Mouse (Mus musculus): ENCODE results near the gene Rab39. TPM values are rescaled to one million over a fixed set of nuclear protein-coding genes. Genes with fewer than 3 reads are reported as not detected.

Rab39 gene
- polyA plus RNA-seq, 1 experiment = 1.8 TPM

GRCm38 (mm10) chr9:53673571-53673970, 32.5 kb downstream of the Rab39 start:
- Histone ChIP-seq H3K36me3 (ENCODE audit: control insufficient read depth, insufficient read depth, low read length) (no peaks in the 10 kb centered on the region), H3K27ac (ENCODE audit: insufficient read depth, low read length) (no peak overlapping the region), H3K4me1 (ENCODE audit: control insufficient read depth, insufficient read depth, insufficient read length) (no peaks in the 10 kb centered on the region), H3K27me3 (ENCODE audit: control insufficient read depth, insufficient read depth, low read length) (no peaks in the 10 kb centered on the region), H3K4me3 (ENCODE audit: extremely low read depth, insufficient read depth, insufficient read length) (no peak overlapping the region)
- peak; percentile 72 to 80 for DNase-seq (ENCODE audit: low read depth in 1 of 2, low spot score in 2 of 2)
- WGBS = 24% methylated on average over 3 of the region's 3 CpGs
- TF ChIP-seq POLR2A (IDR thresholded peaks at IDR 0.05; ENCODE audit: low read depth, low read length) (no peak), CTCF (IDR thresholded peaks at IDR 0.05; ENCODE audit: extremely low read depth, insufficient read depth, insufficient read length, insufficient replicate concordance) (peak; percentile 65; the same call in 1 of the 2 replicates)

GRCm38 (mm10) chr9:53669680-53670219, 36.3 kb downstream of the Rab39 start, which contains the start of gene Cul5:
Gene Cul5 (minus strand): TSS chr9:53670014.
- TF ChIP-seq POLR2A (IDR thresholded peaks at IDR 0.05; ENCODE audit: low read depth, low read length) = no peak
- DNase-seq (ENCODE audit: low read depth in 1 of 2, low spot score in 2 of 2) = peak; percentile 14 to 64
- WGBS = 55% methylated on average over 5 of the region's 5 CpGs
- Histone ChIP-seq H3K36me3 (ENCODE audit: control insufficient read depth, insufficient read depth, low read length) (no peaks in the 10 kb centered on the region), H3K27ac (ENCODE audit: insufficient read depth, low read length) (no peak within 1 kb of the TSS), H3K27me3 (ENCODE audit: control insufficient read depth, insufficient read depth, low read length) (no peaks in the 10 kb centered on the region), H3K4me3 (ENCODE audit: extremely low read depth, insufficient read depth, insufficient read length) (no peak within 1 kb of the TSS), H3K4me1 (ENCODE audit: control insufficient read depth, insufficient read depth, insufficient read length) (peaks cover 6% of the 10 kb centered on the region; the same call in 1 of the 2 replicates)

GRCm38 (mm10) chr9:53667020-53667669, 38.9 kb downstream of the Rab39 start:
- Histone ChIP-seq H3K4me3 (ENCODE audit: extremely low read depth, insufficient read depth, insufficient read length) (peak overlapping the region; percentile 91), H3K27me3 (ENCODE audit: control insufficient read depth, insufficient read depth, low read length) (no peaks in the 10 kb centered on the region), H3K27ac (ENCODE audit: insufficient read depth, low read length) (peak overlapping the region; percentile 85), H3K36me3 (ENCODE audit: control insufficient read depth, insufficient read depth, low read length) (no peaks in the 10 kb centered on the region), H3K4me1 (ENCODE audit: control insufficient read depth, insufficient read depth, insufficient read length) (peaks cover 6% of the 10 kb centered on the region; the same call in 1 of the 2 replicates)
- TF ChIP-seq POLR2A (IDR thresholded peaks at IDR 0.05; ENCODE audit: low read depth, low read length) (peak; percentile 45; the same call in 1 of the 2 replicates), CTCF (IDR thresholded peaks at IDR 0.05; ENCODE audit: extremely low read depth, insufficient read depth, insufficient read length, insufficient replicate concordance) (peak; percentile 96)
- WGBS = under 1% methylated on average over 74 of the region's 74 CpGs
- DNase-seq (ENCODE audit: low read depth in 1 of 2, low spot score in 2 of 2) = peak; percentile 89 to 93

GRCm38 (mm10) chr9:53666665-53667019, 39.4 kb downstream of the Rab39 start:
- H3K36me3 ChIP-seq (ENCODE audit: control insufficient read depth, insufficient read depth, low read length) = no peaks in the 10 kb centered on the region
- peaks cover 6% of the 10 kb centered on the region; the same call in 1 of the 2 replicates for H3K4me1 ChIP-seq (ENCODE audit: control insufficient read depth, insufficient read depth, insufficient read length)
- no peak for TF ChIP-seq CTCF (IDR thresholded peaks at IDR 0.05; ENCODE audit: extremely low read depth, insufficient read depth, insufficient read length, insufficient replicate concordance)
- no peak for TF ChIP-seq POLR2A (IDR thresholded peaks at IDR 0.05; ENCODE audit: low read depth, low read length)
- peak overlapping the region; percentile 85 for H3K27ac ChIP-seq (ENCODE audit: insufficient read depth, low read length)
- peak overlapping the region; percentile 91 for H3K4me3 ChIP-seq (ENCODE audit: extremely low read depth, insufficient read depth, insufficient read length)
- DNase-seq (ENCODE audit: low read depth in 1 of 2, low spot score in 2 of 2) = no peak
- no peaks in the 10 kb centered on the region for H3K27me3 ChIP-seq (ENCODE audit: control insufficient read depth, insufficient read depth, low read length)
- under 1% methylated on average over 28 of the region's 28 CpGs for WGBS

- Histone ChIP-seq H3K27me3 (ENCODE audit: control insufficient read depth, insufficient read depth, low read length) (no peaks in the 10 kb centered on the region), H3K4me3 (ENCODE audit: extremely low read depth, insufficient read depth, insufficient read length) (no peak overlapping the region), H3K27ac (ENCODE audit: insufficient read depth, low read length) (no peak overlapping the region), H3K4me1 (ENCODE audit: control insufficient read depth, insufficient read depth, insufficient read length) (peaks cover 6% of the 10 kb centered on the region; the same call in 1 of the 2 replicates), H3K36me3 (ENCODE audit: control insufficient read depth, insufficient read depth, low read length) (no peaks in the 10 kb centered on the region)
- TF ChIP-seq CTCF (IDR thresholded peaks at IDR 0.05; ENCODE audit: extremely low read depth, insufficient read depth, insufficient read length, insufficient replicate concordance) (no peak), POLR2A (IDR thresholded peaks at IDR 0.05; ENCODE audit: low read depth, low read length) (no peak)
- no peak for DNase-seq (ENCODE audit: low read depth in 1 of 2, low spot score in 2 of 2)
Measured at GRCm38 (mm10) chr9:53665428-53665827, 40.6 kb downstream of the Rab39 start.

- Histone ChIP-seq H3K4me1 (ENCODE audit: control insufficient read depth, insufficient read depth, insufficient read length) (peaks cover 6% of the 10 kb centered on the region; the same call in 1 of the 2 replicates), H3K27ac (ENCODE audit: insufficient read depth, low read length) (no peak overlapping the region), H3K36me3 (ENCODE audit: control insufficient read depth, insufficient read depth, low read length) (no peaks in the 10 kb centered on the region), H3K27me3 (ENCODE audit: control insufficient read depth, insufficient read depth, low read length) (no peaks in the 10 kb centered on the region), H3K4me3 (ENCODE audit: extremely low read depth, insufficient read depth, insufficient read length) (no peak overlapping the region)
- WGBS = 90% methylated on average over 2 of the region's 2 CpGs
- DNase-seq (ENCODE audit: low read depth in 1 of 2, low spot score in 2 of 2) = no peak
- TF ChIP-seq CTCF (IDR thresholded peaks at IDR 0.05; ENCODE audit: extremely low read depth, insufficient read depth, insufficient read length, insufficient replicate concordance) (no peak), POLR2A (IDR thresholded peaks at IDR 0.05; ENCODE audit: low read depth, low read length) (no peak)
Measured at GRCm38 (mm10) chr9:53664819-53665218, 41.2 kb downstream of the Rab39 start.

GRCm38 (mm10) chr9:53634796-53635195, 71.2 kb downstream of the Rab39 start:
- Histone ChIP-seq H3K4me1 (ENCODE audit: control insufficient read depth, insufficient read depth, insufficient read length) (no peaks in the 10 kb centered on the region), H3K4me3 (ENCODE audit: extremely low read depth, insufficient read depth, insufficient read length) (no peak overlapping the region), H3K36me3 (ENCODE audit: control insufficient read depth, insufficient read depth, low read length) (peaks cover 18% of the 10 kb centered on the region), H3K27ac (ENCODE audit: insufficient read depth, low read length) (no peak overlapping the region), H3K27me3 (ENCODE audit: control insufficient read depth, insufficient read depth, low read length) (no peaks in the 10 kb centered on the region)
- 88% methylated on average over 6 of the region's 6 CpGs for WGBS
- DNase-seq (ENCODE audit: low read depth in 1 of 2, low spot score in 2 of 2) = no peak
- no peak for TF ChIP-seq CTCF (IDR thresholded peaks at IDR 0.05; ENCODE audit: extremely low read depth, insufficient read depth, insufficient read length, insufficient replicate concordance)
- no peak for TF ChIP-seq POLR2A (IDR thresholded peaks at IDR 0.05; ENCODE audit: low read depth, low read length)

Other genes starting within 250 kb of the Rab39 start
- 2.1 and 2.8 TPM in 2 replicates for gene Atm, start 169.5 kb downstream of the Rab39 start, polyA plus RNA-seq (2012; rRNA removed)
- gene Npat, start 169.2 kb downstream of the Rab39 start, polyA plus RNA-seq (2012; rRNA removed) = 1.4 and 1.9 TPM in 2 replicates
- 6.9 and 7.8 TPM in 2 replicates for gene Acat1, start 95.8 kb downstream of the Rab39 start, polyA plus RNA-seq (2012; rRNA removed)
- gene Cul5, start 36.2 kb downstream of the Rab39 start, polyA plus RNA-seq (2012; rRNA removed) = 2.1 and 2.5 TPM in 2 replicates
- 2.0 and 2.2 TPM in 2 replicates for gene Slc35f2, start 65.3 kb upstream of the Rab39 start, polyA plus RNA-seq (2012; rRNA removed)
- gene Sln, start 143.9 kb upstream of the Rab39 start, polyA plus RNA-seq (2012; rRNA removed) = 0.40 and 0.55 TPM in 2 replicates